Mouse (Mus musculus): ENCODE data around the gene Dnase2a. TPM values are rescaled to one million over a fixed set of nuclear protein-coding genes. Genes with fewer than 3 reads are reported as not detected.

Dnase2a gene
- total RNA-seq, 2 experiments from 2014 or later = 2.5 to 2.9 TPM

GRCm38 (mm10) chr8:84933767-84934559, 25.6 kb downstream of the Dnase2a start:
- peak in 1 of 2 experiments; percentile 40 for DNase-seq (ENCODE audit: extremely low spot score in 1 of 2, low spot score in 2 of 2)
- intact Hi-C loops (cut with DNase I) = no loop called here

GRCm38 (mm10) chr8:84934860-84935259, 26.5 kb downstream of the Dnase2a start:
- peak in 1 of 2 experiments; percentile 65 for DNase-seq (ENCODE audit: extremely low spot score in 1 of 2, low spot score in 2 of 2)
- intact Hi-C loops (cut with DNase I) = no loop called here

- intact Hi-C loops (cut with DNase I) = no loop called here
- peak in 1 of 2 experiments; percentile 43 for DNase-seq (ENCODE audit: extremely low spot score in 1 of 2, low spot score in 2 of 2)
These were observed 27.1 kb downstream of the Dnase2a start for GRCm38 (mm10) chr8:84935489-84935888.

- intact Hi-C loops (cut with DNase I) = no loop called here
- DNase-seq (ENCODE audit: extremely low spot score in 1 of 2, low spot score in 2 of 2) = peak in 1 of 2 experiments; percentile 55
These were observed 27.9 kb downstream of the Dnase2a start for GRCm38 (mm10) chr8:84936041-84936961.

GRCm38 (mm10) chr8:84936962-84937546, 28.7 kb downstream of the Dnase2a start, which contains the start of gene Mast1:
Mast1 (minus strand) TSS chr8:84937359.
- DNase-seq (ENCODE audit: extremely low spot score in 1 of 2, low spot score in 2 of 2) = peak; percentile 56 to 87
- intact Hi-C loops (cut with DNase I) = no loop called here

- intact Hi-C loops (cut with DNase I) = no loop called here
These were observed 29.5 kb downstream of the Dnase2a start for GRCm38 (mm10) chr8:84937620-84938485.

GRCm38 (mm10) chr8:84943699-84944098, 35.3 kb downstream of the Dnase2a start:
- intact Hi-C loops (cut with DNase I) = no loop called here
- no peak for DNase-seq (ENCODE audit: extremely low spot score in 1 of 2, low spot score in 2 of 2)

More at GRCm38 (mm10) chr8:84937620-84938485, 29.5 kb downstream of the Dnase2a start:
- DNase-seq (ENCODE audit: extremely low spot score in 1 of 2, low spot score in 2 of 2) = no peak

GRCm38 (mm10) chr8:84944478-84945160, 36.3 kb downstream of the Dnase2a start:
- DNase-seq (ENCODE audit: extremely low spot score in 1 of 2, low spot score in 2 of 2) = peak; percentile 72 to 89
- intact Hi-C loops (cut with DNase I) = no loop called here

- DNase-seq (ENCODE audit: extremely low spot score in 1 of 2, low spot score in 2 of 2) = peak; percentile 80 to 83
- intact Hi-C loops (cut with DNase I) = no loop called here
These were observed 36.9 kb downstream of the Dnase2a start for GRCm38 (mm10) chr8:84945235-84945632.

GRCm38 (mm10) chr8:84945633-84946527, 37.5 kb downstream of the Dnase2a start:
- peak in 1 of 2 experiments; percentile 76 for DNase-seq (ENCODE audit: extremely low spot score in 1 of 2, low spot score in 2 of 2)
- intact Hi-C loops (cut with DNase I) = no loop called here

GRCm38 (mm10) chr8:84946528-84947240, 38.3 kb downstream of the Dnase2a start, which contains the start of gene Rtbdn:
Rtbdn (plus strand) TSS chr8:84946991.
- intact Hi-C loops (cut with DNase I) = no loop called here
- DNase-seq (ENCODE audit: extremely low spot score in 1 of 2, low spot score in 2 of 2) = peak in 1 of 2 experiments; percentile 44

GRCm38 (mm10) chr8:84947241-84947545, 38.8 kb downstream of the Dnase2a start:
- intact Hi-C loops (cut with DNase I) = no loop called here
- DNase-seq (ENCODE audit: extremely low spot score in 1 of 2, low spot score in 2 of 2) = no peak

GRCm38 (mm10) chr8:84949753-84950152, 41.4 kb downstream of the Dnase2a start:
- intact Hi-C loops (cut with DNase I) = no loop called here

GRCm38 (mm10) chr8:84952612-84953255, 44.4 kb downstream of the Dnase2a start:
- intact Hi-C loops (cut with DNase I) = no loop called here
- no peak for DNase-seq (ENCODE audit: extremely low spot score in 1 of 2, low spot score in 2 of 2)

More at GRCm38 (mm10) chr8:84949753-84950152, 41.4 kb downstream of the Dnase2a start:
- no peak for DNase-seq (ENCODE audit: extremely low spot score in 1 of 2, low spot score in 2 of 2)

- intact Hi-C loops (cut with DNase I) = no loop called here
- DNase-seq (ENCODE audit: extremely low spot score in 1 of 2, low spot score in 2 of 2) = peak in 1 of 2 experiments; percentile 69
These were observed 48.4 kb downstream of the Dnase2a start for GRCm38 (mm10) chr8:84956768-84957167.

- DNase-seq (ENCODE audit: extremely low spot score in 1 of 2, low spot score in 2 of 2) = no peak
- intact Hi-C loops (cut with DNase I) = no loop called here
These were observed 51.5 kb downstream of the Dnase2a start for GRCm38 (mm10) chr8:84959811-84960210.

Measured in left cerebral cortex, postnatal 10 days (tissue).